Mouse (Mus musculus) heart, postnatal 0 days (tissue): Measurements from ENCODE around the gene Pcdh8.

Experiments
- CTCF ChIP-seq: IDR thresholded peaks from 2 replicates; pipeline ENCODE4 v1.5.1; 2016; ENCODE audit warnings: antibody characterized with exemption, control low read depth, low read depth
- EP300 ChIP-seq: IDR thresholded peaks from 2 replicates; pipeline ENCODE4 v1.6.1; 2016; ENCODE audit warnings: antibody characterized with exemption, low read depth

- TF ChIP-seq EP300 = no peak
- TF ChIP-seq CTCF = no peak
Measured at GRCm38 (mm10) chr14:79740515-79740914, 30.6 kb downstream of the Pcdh8 start.
